Mouse (Mus musculus): ENCODE results near the gene Ano6.

Ano6 gene

GRCm38 (mm10) chr15:95768703-95769102 is 21.9 kb upstream of the Ano6 start:
- peak; percentile 61 to 63 for DNase-seq (ENCODE audit: low spot score in 2 of 2)

GRCm38 (mm10) chr15:95769576-95769975 is 21.1 kb upstream of the Ano6 start:
- DNase-seq (ENCODE audit: low spot score in 2 of 2), result peak in 1 of 2 experiments; percentile 41

GRCm38 (mm10) chr15:95770307-95770706 is 20.3 kb upstream of the Ano6 start:
- DNase-seq (ENCODE audit: low spot score in 2 of 2), result no peak

- DNase-seq (ENCODE audit: low spot score in 2 of 2), result no peak
Observed at GRCm38 (mm10) chr15:95772374-95772773, 18.3 kb upstream of the Ano6 start.

- peak in 1 of 2 experiments; percentile 66 for DNase-seq (ENCODE audit: low spot score in 2 of 2)
Observed at GRCm38 (mm10) chr15:95772861-95773836, 17.5 kb upstream of the Ano6 start.

GRCm38 (mm10) chr15:95774197-95774596 is 16.4 kb upstream of the Ano6 start:
- DNase-seq (ENCODE audit: low spot score in 2 of 2), result no peak

- no peak for DNase-seq (ENCODE audit: low spot score in 2 of 2)
Observed at GRCm38 (mm10) chr15:95774674-95775414, 15.8 kb upstream of the Ano6 start.

- DNase-seq (ENCODE audit: low spot score in 2 of 2), result no peak
Observed at GRCm38 (mm10) chr15:95777743-95778142, 12.9 kb upstream of the Ano6 start.

GRCm38 (mm10) chr15:95778710-95779109 is 11.9 kb upstream of the Ano6 start:
- DNase-seq (ENCODE audit: low spot score in 2 of 2), result no peak

GRCm38 (mm10) chr15:95786624-95787023 is 4.0 kb upstream of the Ano6 start:
- DNase-seq (ENCODE audit: low spot score in 2 of 2), result no peak

- no peak for DNase-seq (ENCODE audit: low spot score in 2 of 2)
Observed at GRCm38 (mm10) chr15:95787578-95787977, 3.1 kb upstream of the Ano6 start.

- DNase-seq (ENCODE audit: low spot score in 2 of 2), result no peak
Observed at GRCm38 (mm10) chr15:95789562-95790528, 798 bp upstream of the Ano6 start.

GRCm38 (mm10) chr15:95791141-95791791 is 623 bp downstream of the Ano6 start:
- peak in 1 of 2 experiments; percentile 51 for DNase-seq (ENCODE audit: low spot score in 2 of 2)

- DNase-seq (ENCODE audit: low spot score in 2 of 2), result no peak
Observed at GRCm38 (mm10) chr15:95791855-95792254, 1.2 kb downstream of the Ano6 start.

GRCm38 (mm10) chr15:95792261-95793260 is 1.9 kb downstream of the Ano6 start:
- no peak for DNase-seq (ENCODE audit: low spot score in 2 of 2)

GRCm38 (mm10) chr15:95793748-95794491 is 3.3 kb downstream of the Ano6 start:
- no peak for DNase-seq (ENCODE audit: low spot score in 2 of 2)

- peak in 1 of 2 experiments; percentile 51 for DNase-seq (ENCODE audit: low spot score in 2 of 2)
Observed at GRCm38 (mm10) chr15:95794611-95795565, 4.2 kb downstream of the Ano6 start.

GRCm38 (mm10) chr15:95796062-95796461 is 5.4 kb downstream of the Ano6 start:
- DNase-seq (ENCODE audit: low spot score in 2 of 2), result no peak
